Mouse (Mus musculus): Measurements from ENCODE around the gene Zfp644.

DNA sequence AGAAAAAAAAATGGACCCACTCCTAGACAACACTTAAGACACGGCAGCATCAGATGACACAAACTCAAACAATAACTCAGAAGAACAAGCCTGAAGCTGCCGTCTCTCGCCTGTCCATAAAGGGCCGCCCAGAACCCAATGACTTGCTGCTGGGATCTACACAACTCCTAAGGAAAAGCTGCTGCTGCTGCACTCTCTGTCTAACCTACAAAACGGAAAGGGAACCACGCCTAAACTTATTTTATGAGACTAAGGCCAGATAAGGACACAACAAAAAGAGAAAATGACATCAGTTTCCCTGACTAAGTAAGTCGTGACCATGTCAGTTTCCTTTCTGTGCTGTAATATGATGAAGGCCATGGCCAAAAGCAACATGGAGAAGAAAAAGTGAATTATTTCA is 82.5 kb downstream of the Zfp644 start:
- TF ChIP-seq GATA1 (IDR thresholded peaks at IDR 0.05; ENCODE audit: borderline replicate concordance, low read length) (no peak), FLI1 (IDR thresholded peaks at IDR 0.05; ENCODE audit: low read length) (no peak)
